Mouse (Mus musculus): ENCODE measurements around the gene Fndc10. TPM values are rescaled to one million over a fixed set of nuclear protein-coding genes. Genes with fewer than 3 reads are reported as not detected.
"Not testable (repeated sequence)": the region's sequence is repeated elsewhere in the genome, so short reads cannot be mapped to it uniquely, and the experiment has no call there.

Fndc10 gene
- total RNA-seq, 2 experiments from 2014 or later: 0.26 to 0.71 TPM

- ATAC-seq (ENCODE audit: poor library complexity, severe bottlenecking): not testable (repeated sequence)
Measured at GRCm38 (mm10) chr4:155683670-155684277, 10.4 kb upstream of the Fndc10 start.

DNA sequence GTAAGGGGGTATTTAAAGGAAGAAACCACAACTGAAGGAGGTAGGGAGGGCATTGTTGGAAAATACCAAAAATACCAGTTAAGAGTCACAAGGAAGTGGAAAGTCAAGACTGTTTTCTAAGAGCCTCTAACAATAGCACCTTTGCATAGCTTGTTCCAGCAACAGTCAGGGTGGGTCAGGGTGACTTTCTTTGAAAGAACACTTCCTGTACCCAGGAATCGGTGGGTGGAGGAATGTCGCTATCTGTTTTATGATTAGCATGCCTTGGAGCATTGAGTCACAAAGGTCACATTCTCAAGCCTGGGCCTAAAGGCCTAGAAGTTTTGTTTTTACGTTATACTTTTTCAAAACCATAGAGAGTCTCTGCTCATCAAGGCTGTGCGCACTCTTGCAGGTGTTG lies 6.4 kb upstream of the Fndc10 start:
- not testable (repeated sequence) for ATAC-seq (ENCODE audit: poor library complexity, severe bottlenecking)

DNA sequence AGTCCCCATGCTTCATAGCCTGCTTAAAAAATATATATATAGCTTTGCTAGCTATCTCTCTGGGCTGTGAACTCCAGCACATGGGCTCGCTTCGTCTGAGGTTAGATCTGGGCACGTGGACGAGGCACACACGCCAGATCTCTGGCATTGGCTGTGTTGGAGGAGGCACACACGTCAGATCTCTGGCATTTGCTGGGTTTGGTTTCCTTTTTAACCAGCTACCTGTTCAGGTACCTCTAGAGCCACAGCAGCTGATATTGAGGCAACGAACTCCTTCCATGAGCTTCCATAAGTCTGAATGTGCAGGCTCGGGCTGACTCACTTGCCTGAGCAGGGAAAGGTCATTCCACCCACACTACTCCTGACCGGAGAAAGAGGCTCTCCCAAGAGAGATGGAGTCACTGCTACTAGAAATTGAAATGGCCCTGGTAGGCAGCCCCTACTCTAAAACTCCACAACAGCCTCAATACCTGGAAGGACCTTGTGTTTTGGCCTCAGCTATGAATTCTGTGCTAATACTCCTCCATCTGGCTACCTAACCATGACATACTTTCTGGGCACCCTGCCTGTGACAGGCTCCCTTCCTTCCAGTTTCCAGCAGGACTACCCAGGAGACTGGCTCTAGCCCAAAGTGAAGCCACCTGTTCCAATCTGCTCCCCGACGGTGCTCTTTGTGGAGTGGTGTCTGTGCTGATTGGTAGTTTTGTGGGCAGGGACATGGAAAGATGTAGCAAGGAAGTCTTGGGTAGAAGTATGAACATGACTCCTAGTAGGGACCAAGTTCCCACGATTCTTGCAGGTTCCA lies 3.4 kb upstream of the Fndc10 start:
- no peak for ATAC-seq (ENCODE audit: poor library complexity, severe bottlenecking)

GRCm38 (mm10) chr4:155692421-155692820 lies 1.7 kb upstream of the Fndc10 start:
- no peak for ATAC-seq (ENCODE audit: poor library complexity, severe bottlenecking)

DNA sequence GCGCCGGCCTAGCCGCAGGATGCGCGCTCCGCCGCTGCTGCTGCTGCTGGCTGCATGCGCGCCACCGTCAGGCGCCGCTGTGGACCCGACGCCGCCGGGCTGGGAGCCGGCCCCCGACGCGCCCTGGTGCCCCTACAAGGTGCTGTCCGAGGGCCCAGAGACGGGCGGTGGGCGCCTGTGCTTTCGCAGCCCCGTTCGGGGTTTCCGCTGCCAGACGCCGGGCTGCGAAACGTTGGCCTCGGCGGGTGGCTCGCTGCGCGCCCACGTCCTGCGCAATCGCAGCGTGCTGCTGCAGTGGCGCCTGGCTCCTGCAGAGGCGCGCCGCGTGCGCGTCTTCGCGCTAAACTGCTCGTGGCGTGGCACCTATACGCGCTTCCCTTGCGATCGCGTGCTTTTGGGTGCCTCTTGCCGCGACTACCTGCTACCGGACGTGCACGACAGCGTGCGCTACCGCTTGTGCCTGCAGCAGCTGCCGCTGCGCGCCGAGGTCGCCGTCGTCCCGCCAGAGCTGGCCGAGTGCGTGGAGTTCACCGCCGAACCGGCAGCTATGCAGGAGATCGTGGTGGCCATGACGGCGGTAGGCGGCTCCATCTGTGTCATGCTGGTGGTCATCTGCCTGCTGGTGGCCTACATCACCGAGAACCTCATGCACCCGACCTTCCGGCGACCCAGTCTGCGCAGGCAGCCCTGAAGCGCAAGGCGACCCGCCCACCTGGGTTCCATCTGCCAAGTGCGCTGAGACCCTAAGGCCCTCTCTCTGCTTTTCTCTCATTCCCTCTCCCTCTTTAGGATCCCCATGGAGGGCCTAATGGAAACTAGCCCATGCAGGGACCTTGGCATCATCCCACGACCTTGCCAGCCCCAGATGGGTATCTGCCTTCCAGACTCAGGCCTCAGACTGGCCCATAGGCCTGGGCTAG lies 600 bp downstream of the Fndc10 start:
- ATAC-seq (ENCODE audit: poor library complexity, severe bottlenecking): peak; percentile 85

GRCm38 (mm10) chr4:155695531-155696062 lies 1.5 kb downstream of the Fndc10 start:
- no peak for ATAC-seq (ENCODE audit: poor library complexity, severe bottlenecking)

GRCm38 (mm10) chr4:155696261-155697255 lies 2.4 kb downstream of the Fndc10 start:
- ATAC-seq (ENCODE audit: poor library complexity, severe bottlenecking): no peak

- ATAC-seq (ENCODE audit: poor library complexity, severe bottlenecking): peak; percentile 33; the same call in 1 of the 2 replicates
Measured at GRCm38 (mm10) chr4:155700425-155700824, 6.3 kb downstream of the Fndc10 start.

DNA sequence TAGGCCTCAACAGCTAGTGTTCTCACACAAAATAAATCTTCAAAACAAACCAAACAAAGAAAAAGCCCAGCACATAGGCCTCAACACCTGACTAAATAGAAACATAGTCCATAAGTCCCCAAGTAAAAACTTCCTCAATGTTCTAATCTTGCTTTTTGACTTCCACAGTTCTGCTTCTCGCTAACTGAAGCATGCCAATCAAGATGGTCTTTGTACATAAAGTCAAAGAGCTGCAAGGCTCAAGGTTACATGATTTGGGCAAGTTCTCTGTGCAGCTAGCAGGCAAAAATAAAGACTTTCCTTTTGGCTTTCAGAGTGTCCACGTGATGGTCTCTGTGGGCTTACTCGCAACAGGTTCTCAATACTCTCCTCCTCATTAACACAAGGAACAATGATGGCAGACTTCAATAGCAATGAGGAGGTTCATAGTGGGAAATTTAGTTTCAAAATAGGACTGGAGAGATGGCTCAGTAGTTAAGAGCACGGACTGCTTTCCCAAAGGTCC lies 9.3 kb downstream of the Fndc10 start:
- ATAC-seq (ENCODE audit: poor library complexity, severe bottlenecking): no peak

DNA sequence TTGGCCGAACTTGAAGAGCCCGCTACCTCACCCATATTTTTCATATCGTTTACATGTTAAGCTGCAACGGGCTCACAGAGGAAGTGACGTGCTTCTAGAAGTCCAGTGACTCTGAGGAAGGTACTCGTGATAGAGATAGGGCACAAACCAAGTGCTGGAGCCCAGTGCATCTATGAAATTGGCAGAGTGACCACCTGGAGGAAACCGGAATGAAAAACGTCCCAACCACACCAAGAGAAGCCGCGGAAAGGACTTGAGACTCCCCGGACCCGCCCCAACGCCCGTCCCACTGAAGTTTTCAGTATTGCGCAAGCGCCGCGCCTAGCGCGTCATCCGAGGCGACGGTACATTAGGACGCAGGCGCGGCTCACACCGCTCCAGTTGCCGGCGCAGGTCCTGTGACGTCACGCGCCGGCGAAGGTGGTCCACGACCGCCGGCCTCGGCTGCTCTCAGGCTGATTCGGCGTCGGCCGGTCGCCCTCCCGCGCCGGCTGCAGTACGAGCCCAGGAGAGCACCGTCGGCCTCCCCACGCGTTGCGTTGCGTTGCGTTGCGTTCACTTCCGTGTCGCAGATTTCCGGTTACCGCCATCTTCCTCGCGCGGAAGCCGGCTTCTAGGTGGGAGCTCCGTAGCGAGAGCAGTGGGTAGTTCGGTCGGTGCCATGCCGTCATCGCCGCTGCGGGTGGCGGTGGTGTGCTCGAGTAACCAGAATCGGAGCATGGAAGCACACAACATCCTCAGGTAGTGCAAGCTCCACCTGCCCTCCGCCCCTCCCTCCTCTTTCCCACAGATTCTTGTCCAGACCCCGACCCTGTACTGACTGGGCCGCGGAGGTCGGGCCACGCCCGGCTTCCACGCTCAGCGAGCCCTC lies 10.8 kb downstream of the Fndc10 start, which contains the start of gene Ssu72:
Gene Ssu72 (plus strand): TSS at position 80 of the 871 bp plus-strand sequence.
- ATAC-seq (ENCODE audit: poor library complexity, severe bottlenecking): peak; percentile 72

GRCm38 (mm10) chr4:155705592-155705929 lies 11.4 kb downstream of the Fndc10 start:
- ATAC-seq (ENCODE audit: poor library complexity, severe bottlenecking): peak; percentile 43; the same call in 1 of the 2 replicates

DNA sequence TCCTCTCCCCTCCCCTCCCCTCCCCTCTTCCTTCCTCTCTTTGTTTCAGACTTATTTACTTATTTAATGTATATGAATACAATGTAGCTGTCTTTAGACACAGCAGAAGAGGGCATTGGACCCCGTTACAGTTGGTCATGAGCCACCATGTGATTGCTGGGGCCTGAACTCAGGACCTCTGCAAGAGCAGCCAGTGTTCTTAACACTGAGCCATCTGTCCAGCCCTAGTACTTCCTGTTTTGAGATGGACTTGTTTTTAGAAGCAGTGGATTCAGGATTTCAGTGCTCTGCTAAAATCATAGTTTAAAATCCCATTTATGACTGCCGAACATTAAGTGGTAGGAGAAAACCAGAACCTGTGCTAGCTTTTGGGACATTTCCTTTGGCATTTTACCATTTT lies 14.4 kb downstream of the Fndc10 start:
- ATAC-seq (ENCODE audit: poor library complexity, severe bottlenecking): no peak

GRCm38 (mm10) chr4:155708988-155709387 lies 14.8 kb downstream of the Fndc10 start:
- ATAC-seq (ENCODE audit: poor library complexity, severe bottlenecking): no peak

DNA sequence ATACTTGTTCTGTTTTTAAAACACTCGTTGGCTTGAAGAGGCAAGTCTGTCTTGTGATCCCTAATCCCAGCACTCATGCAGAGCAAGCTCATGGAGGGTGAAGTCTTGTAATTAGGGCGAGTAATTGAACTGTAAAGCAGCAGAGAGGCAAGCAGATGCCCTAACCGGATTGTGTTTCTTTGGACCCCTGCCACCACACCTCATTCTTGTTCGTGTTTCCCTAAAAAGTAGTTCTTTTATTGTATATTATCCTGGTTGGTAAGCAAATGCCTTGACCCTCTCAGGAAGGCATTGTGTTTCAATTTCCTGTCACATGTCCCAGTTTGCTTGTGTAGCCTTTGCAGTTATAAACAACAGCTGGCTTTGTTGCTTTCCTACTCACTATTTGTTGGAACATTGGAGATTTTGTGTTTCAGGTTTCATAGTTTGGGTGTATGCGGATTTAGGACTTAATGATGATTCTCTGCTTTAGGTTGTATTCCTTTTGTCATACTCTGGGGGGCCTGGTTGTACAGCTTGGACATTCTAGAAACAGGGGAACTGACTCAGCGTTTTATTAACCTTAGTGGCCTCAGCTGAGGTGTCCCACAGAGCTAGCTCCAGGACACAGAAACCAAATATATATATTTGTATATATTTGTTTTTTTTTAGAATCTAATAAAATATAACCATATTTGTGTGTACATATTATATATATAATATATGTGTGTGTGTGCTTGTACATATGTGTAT lies 16.5 kb downstream of the Fndc10 start:
- peak; percentile 52; the same call in 1 of the 2 replicates for ATAC-seq (ENCODE audit: poor library complexity, severe bottlenecking)

- ATAC-seq (ENCODE audit: poor library complexity, severe bottlenecking): peak; percentile 60
Measured at GRCm38 (mm10) chr4:155721668-155722083, 27.5 kb downstream of the Fndc10 start.

DNA sequence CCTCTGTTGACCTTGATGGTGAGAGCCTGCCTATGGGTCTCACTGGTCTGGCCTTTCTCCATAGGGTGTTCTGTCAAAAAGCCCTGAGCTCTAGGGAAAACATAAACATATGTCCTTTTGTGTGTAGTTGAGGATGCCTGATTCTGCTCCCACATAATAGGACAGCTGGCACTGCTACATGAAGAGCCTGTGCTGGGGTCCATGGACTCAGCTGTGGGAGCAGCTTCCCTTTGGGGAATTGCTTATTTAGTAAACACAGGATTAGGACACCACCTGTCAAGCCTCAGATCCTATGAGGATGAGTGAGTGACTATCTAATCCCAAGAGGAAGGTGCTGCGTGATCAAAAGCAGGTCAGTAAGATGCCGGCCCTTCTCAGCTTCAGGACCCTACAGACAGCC lies 33.9 kb downstream of the Fndc10 start:
- no peak for ATAC-seq (ENCODE audit: poor library complexity, severe bottlenecking)

- no peak for ATAC-seq (ENCODE audit: poor library complexity, severe bottlenecking)
Measured at GRCm38 (mm10) chr4:155733267-155733666, 39.1 kb downstream of the Fndc10 start.

Data from megakaryocyte, adult 5-6 weeks (primary cell).